Mouse (Mus musculus) thymus, postnatal 10 days (tissue): ENCODE data around the gene Ikzf4.
"Not testable (repeated sequence)": the region's sequence is repeated elsewhere in the genome, so short reads cannot be mapped to it uniquely, and the experiment has no call there.

Experiments used
- DNase-seq, 2 experiments: peaks; one replicate each; pipeline ENCODE4 v3.0.0; 2021; ENCODE audit warnings: low spot score in 2 of 2

Ikzf4 gene

DNA sequence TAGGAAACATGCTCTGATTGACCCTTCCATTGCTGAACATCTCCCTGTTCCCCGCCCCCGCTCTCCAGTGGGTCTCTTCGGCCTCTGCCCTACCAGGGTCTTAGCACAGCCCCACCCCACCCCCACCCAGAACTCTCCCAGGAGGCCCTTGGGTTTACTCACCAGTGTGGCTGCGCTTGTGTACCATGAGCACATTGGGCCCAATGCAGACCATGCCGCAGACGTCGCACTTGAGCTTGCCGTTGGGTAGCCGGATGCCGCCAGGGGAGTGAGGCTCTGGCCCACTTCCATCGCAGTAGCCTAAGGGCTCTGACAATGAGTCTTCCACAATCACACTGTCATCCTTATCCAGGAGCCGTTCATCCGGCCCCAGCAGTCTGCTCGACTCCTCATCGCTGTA, 4.9 kb downstream of the Ikzf4 start:
- no peak for DNase-seq

DNA sequence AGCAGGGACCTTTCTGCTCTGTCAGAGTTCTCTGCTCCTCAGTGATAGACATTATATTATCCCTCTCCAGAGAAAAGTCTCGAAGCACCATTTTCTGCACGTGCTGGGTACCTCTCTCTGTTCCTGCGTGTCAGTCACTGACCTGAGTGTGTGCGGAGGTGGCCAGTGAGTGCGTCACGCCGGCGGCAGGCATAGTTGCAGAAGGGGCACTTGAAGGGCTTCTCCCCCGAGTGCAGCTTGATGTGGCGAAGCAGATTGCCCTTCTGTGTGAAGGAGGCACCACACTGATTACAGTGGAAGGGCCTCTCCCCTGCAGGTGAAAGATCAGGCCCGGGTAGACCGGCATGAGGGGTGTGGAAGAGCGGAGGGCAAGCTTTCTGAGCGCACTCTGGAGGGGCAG, 5.8 kb downstream of the Ikzf4 start:
- no peak for DNase-seq

DNA sequence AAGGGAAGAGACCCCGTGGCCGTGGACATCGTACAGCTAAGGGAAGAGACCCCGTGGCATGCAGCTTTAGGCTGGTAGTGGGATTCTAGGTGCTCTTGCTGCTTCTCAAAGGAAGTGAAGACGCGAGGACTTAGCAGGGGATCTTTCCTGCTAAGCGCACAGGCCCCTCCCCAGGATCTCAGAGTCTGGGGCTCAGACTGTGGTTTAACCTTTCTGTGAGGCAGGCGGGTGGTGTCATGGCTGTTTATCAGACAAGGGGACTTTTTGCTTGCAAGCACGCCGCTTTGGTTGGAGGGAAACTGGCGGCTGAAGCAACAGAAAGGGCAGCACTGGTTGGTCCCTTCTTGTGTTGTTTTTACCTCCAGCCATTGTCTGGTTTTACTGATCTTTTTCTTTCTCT, 8.8 kb downstream of the Ikzf4 start:
- peak; percentile 72 to 74 for DNase-seq

GRCm38 (mm10) chr10:128636561-128636960, 9.2 kb downstream of the Ikzf4 start:
- peak; percentile 46 to 53 for DNase-seq

DNA sequence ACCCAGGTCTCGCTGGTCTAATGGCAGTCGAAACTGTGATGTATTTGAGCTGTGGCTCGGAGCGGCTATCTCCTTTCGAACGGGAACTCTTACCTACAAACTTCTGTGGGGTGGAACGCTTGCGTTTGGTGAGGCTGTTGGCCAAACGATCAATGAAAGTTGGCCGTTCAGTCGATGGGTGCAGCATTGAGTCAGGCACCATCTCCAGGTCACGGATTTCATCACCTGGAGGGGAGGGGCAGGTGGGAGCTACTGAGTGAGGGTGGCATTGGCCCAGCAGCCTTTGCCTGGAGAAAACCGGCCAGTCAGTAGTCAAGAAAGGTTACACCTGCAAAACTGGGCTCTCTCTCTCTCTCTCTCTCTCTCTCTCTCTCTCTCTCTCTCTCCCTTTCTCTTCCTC, 10.1 kb downstream of the Ikzf4 start:
- DNase-seq: no peak

DNA sequence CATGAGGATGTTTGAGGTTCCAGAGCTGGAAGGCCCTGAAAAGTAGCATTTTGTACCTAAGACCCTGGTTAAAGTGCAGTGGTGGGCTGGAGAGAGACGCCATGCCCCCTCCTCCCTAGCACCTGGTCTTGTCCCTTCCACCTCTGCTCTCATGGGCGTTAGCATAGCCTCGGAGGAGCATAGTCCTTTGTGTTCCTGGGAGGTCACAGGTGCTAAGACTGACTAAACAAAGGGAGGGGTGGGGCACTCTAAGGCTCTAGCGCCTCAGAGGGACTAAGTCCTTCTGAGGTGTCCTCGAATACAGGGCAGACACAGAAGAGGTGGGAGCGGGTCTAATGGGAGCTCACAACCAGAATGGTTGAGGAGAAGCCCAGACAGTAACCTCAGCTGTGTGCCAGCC, 14.2 kb downstream of the Ikzf4 start:
- DNase-seq: no peak

DNA sequence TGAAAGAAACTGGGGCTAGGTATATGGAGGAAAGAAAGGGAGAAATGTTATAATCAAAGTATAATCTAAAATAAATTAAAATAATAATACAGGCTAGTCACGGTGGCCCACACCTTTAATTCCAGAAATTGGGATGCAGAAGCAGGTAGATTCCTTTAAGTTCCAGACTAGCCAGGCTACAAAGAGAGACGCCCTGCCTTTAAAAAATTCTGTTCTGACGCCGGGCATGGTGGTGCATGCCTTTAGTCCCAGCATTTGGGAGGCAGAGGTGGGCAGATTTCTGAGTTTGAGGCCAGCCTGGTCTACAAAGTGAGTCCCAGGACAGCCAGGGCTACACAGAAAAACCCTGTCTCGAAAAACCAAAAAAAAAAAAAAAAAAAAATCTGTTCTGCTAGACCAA, 15.5 kb downstream of the Ikzf4 start:
- DNase-seq: not testable (repeated sequence)

DNA sequence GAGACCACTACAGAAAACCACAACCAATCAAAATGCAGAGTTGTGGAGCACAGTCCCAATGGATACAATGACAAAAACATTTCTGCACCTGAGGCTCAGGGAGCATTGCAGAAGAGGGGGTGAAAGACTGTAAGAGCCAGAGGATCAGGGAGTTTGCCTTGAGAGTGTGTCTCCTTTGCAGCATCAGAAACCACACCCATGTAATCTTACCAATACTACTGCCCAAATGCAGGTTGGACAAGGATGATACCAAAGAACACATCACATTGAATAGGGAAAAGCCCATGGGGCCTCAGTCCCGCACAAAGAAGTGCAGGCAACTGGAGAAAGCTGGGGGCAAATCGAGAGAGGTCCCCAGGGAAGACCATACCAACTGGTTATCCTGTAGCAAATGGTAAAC, 16.0 kb downstream of the Ikzf4 start:
- no peak for DNase-seq

DNA sequence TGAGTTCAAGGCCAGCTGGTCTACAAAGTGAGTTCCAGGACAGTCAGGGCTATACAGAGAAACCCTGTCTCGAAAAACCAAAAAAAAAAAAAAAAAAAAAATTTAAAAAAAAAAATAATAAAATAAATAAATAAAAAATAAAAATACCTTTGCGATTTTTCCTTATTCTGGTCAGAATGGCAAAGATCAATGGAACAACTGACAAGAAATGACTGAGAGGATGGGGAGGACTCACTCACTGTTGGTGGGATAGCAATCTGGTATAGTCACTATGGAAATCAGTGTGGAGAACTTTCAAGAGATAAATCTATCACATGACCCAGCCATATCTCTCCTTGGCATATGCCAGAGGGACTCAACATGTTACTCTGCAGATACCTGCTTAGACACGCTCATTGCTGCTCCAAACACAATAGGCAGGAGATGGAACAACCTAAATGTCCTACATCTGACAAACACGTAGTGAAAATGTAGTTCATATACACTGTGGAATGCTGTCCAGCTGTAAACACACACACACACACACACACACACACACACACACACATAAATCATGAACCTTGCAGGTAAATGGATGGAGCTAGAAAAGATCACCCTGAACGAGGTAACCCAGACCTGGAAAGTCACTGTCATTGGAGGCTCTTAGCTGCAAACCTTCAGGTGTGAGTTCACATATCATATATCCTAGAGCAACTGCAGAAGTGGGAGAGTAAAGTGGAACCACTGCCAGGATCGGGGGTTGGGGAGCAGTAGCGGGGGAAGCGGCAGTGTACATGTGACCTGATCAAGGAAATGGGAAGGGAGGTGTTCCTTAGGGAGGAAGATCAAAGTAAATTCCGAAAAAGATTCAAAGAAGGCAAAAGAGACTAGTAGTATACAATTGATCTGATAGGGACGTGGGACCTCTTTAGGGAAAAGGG, 18.1 kb downstream of the Ikzf4 start:
- DNase-seq: no peak

DNA sequence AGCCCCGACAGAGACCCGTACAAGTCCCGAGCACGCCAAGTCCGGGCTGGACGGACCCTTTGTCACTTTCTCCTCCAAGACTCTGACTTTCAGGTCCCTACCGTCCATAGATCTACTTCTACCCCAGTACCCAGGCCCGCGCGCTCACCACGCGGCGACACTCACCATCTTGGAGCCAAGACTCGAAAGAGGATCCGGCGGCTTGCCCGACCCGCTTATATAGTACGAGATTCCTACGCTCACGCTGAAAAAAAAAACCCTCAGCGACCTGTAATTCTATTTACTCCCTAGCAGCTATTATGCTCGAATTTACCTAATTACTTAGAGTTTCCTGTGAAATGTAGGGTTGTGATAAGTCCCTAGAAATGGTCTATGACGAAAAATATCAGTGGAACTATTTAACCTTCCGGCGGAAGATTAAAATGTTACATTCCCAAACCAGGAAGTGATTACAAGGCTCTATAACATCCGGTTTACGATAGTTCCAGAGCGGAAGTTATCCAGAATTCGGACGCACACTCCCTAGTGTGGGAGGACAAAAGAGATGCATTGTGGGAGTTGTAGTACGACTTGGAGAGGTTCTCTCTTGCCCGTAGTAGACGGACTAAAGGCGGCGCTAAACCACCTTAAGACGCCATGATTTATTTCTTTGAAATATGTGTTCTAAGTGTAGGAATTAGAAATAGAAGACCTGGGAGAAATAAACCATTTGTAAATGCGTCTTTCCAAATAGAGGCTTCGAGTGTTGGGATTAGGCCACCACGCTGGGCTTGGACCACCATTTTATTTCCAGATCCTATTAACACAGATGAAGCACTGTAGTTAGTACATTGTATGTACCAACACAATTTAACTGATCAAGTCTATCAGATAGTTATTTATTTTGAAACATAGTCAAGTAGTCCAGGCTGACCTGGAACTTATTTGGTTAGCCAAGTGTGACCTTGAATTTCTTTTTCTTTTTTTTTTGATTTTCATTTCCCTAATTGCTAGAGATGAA, 19.2 kb downstream of the Ikzf4 start, which contains the start of gene Rps26:
Gene Rps26, minus strand, starts transcription at position 437 of the 1,000 bp plus-strand sequence.
- peak; percentile 88 for DNase-seq

DNA sequence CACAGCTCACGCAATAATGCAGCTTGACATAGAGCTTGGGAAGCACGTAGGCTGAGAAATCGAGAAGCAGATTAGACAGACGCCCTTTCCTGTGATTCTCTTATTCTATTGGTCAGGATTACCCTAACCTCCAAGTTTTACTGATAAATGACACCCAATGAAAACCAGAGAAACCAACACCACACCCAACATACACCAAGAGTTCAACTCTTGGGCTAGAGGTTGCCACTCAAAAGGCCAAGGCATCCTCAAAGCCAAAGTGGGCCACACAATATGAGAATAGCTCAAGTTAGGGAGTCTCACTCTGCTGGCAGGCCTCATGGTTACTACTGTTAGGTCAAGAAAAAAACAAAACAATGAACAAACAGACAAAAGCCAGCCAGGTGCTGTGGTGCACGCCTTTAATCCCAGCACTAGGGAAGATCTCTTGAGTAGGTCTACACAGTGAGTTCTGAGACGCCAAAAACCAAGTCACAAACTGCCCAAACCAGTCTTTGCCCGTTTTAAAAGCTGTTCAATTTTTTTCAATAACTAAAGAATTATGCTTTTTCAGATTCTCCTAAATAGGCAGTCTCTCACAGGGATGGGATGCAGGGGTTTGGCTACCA, 20.4 kb downstream of the Ikzf4 start:
- no peak for DNase-seq

GRCm38 (mm10) chr10:128623106-128623613, 22.6 kb downstream of the Ikzf4 start:
- DNase-seq: not testable (repeated sequence)

DNA sequence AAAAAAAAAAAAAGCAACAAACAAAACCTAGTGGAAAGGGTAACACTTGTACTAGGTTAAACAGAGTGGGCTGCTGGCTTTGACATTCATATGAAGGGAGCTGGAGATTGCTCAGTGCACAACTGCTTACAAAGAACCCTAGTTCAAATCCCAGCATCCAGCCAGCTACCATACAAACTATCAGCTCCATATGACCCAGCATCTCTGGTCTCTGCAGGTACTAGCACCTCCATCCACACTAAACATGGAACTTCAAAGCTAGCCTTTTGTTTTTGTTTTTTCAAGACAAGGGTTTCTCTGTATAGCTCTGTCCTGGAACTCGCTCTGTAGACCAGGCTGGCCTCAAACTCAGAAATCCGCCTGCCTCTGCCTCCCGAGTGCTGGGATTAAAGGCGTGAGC, 23.1 kb downstream of the Ikzf4 start:
- DNase-seq: no peak

DNA sequence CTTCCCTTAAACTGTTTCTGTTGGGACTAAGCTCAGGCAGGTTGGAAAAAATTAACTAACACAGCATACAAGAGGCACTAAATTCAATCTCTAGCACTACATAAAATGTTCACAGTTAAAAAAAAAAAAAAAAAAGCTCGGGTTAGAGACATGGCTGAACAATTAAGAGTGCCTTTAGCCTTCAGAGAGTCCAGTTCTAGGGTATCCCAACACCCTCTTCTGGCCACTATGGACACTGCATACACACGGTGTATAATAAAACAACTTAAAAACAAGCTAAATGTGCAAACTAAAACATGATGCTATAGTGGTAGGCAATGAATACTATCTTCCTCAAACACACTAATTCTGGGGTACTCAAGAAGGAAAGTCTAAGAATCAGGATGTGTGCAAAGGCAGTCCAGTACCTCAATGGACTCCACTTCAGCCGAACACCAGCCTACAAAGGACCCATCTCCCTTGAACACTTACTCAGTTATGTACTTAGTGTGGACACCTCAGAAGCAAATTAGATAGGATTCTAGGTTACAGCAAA, 23.7 kb downstream of the Ikzf4 start:
- DNase-seq: no peak

- DNase-seq: no peak
Measured at GRCm38 (mm10) chr10:128620241-128620640, 25.6 kb downstream of the Ikzf4 start.

DNA sequence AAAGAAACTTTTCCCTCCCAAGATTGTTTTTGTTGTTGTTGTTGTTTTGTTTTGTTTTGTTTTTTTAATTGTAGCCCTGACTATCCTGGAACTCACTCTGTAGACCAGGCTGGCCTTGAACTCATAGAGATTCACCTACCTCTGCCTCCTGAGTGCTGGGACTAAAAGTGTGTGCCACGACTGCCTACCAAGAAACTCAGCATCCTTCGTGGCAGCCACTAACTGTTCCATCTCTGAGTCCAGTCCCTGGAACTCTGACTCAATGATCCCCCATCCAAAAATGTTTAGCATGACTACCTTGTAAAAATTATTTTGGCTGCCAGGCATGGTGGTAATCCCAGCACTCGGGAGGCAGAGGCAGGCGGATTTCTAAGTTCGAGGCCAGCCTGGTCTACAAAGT, 26.6 kb downstream of the Ikzf4 start:
- not testable (repeated sequence) for DNase-seq

GRCm38 (mm10) chr10:128618570-128618969, 27.2 kb downstream of the Ikzf4 start:
- DNase-seq: no peak

GRCm38 (mm10) chr10:128615798-128616448, 29.9 kb downstream of the Ikzf4 start:
- not testable (repeated sequence) for DNase-seq

DNA sequence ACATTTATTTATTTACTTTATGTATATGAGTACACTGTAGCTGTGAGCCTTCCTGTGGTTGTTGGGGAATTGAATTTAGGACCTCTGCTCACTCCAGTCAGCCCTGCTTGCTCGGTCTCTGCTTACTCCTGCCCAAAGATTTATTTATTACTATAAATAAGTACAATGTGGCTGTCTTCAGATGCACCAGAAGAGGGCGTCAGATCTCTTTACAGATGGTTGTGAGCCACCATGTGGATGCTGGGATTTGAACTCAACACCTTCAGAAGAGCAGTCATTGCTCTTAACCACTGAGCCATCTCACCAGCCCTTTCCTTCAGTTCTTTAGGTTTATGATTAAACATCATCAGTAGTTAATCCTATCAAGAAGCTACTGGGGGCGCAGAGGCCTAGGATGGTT, 30.9 kb downstream of the Ikzf4 start:
- no peak for DNase-seq

DNA sequence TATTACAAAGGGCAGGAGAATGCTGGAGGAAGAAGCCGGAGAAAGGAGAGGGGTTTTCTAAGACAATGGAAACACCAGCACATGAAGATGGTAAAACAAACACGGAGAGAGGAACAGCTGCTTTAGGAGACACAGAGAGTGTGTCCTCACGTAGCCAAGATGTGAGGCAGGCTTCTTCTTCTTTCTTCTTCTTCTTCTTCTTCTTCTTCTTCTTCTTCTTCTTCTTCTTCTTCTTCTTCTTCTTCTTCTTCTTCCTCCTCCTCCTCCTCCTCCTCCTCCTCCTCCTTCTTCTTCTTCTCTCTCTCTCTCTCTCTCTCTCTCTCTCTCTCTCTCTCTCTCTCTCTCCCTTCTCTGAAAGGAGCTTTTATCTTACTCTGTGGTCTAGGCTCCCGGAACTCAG, 32.0 kb downstream of the Ikzf4 start:
- not testable (repeated sequence) for DNase-seq

- DNase-seq: no peak
Measured at GRCm38 (mm10) chr10:128613154-128613440, 32.7 kb downstream of the Ikzf4 start.
